Mouse (Mus musculus): ENCODE data around the gene Abr.

GRCm38 (mm10) chr11:76376425-76376824 is 245.7 kb downstream of the Abr start:
- TF ChIP-seq CTCF (IDR thresholded peaks at IDR 0.05; ENCODE audit: borderline replicate concordance, insufficient read depth, low read depth, low read length) (no peak), POLR2A (IDR thresholded peaks at IDR 0.05; ENCODE audit: borderline replicate concordance, insufficient read depth, low read length) (no peak)

Measured in cerebellum, adult 2 months (tissue).